Mouse (Mus musculus) liver, postnatal 0 days (tissue): ENCODE data around the gene Tmem190. TPM values are rescaled to one million over a fixed set of nuclear protein-coding genes. Genes with fewer than 3 reads are reported as not detected.
"Not testable (repeated sequence)": the region's sequence is repeated elsewhere in the genome, so short reads cannot be mapped to it uniquely, and the experiment has no call there.

Source experiments
- ATAC-seq: fragments of 200-750 bp; cut with Nextera tagmentation; 2 replicates; pipeline ENCODE4 v1.8.0; 2017; ENCODE audit warnings: mild to moderate bottlenecking, moderate library complexity
- DNase-seq: peaks from one replicate; pipeline ENCODE4 v3.0.0-alpha.2; 2016
- H3K27ac ChIP-seq: fragments of 300-500 bp; sonication (generic); 2 replicates; pipeline ENCODE4 v1.5.1; 2014; ENCODE audit warnings: antibody characterized with exemption, moderate library complexity, mild to moderate bottlenecking, low read depth
- H3K27me3 ChIP-seq: fragments of 300-500 bp; sonication (generic); 2 replicates; pipeline ENCODE4 v1.6.1; 2014; ENCODE audit warnings: low read length, control low read depth, mixed read lengths; ENCODE audit not compliant: insufficient read depth
- H3K36me3 ChIP-seq: fragments of 300-500 bp; sonication (generic); replicated peaks from 2 replicates; pipeline ENCODE4 v1.6.1; 2014; ENCODE audit warnings: mild to moderate bottlenecking, control low read depth, low read length, moderate library complexity, mixed read lengths; ENCODE audit not compliant: insufficient read depth
- H3K4me1 ChIP-seq: fragments of 300-500 bp; sonication (generic); 2 replicates; pipeline ENCODE4 v1.6.1; 2014; ENCODE audit warnings: antibody characterized with exemption, mild to moderate bottlenecking, control low read depth; ENCODE audit not compliant: insufficient read depth
- H3K4me2 ChIP-seq: fragments of 300-500 bp; sonication (generic); 2 replicates; pipeline ENCODE4 v1.6.1; 2014; ENCODE audit warnings: low read depth, mild to moderate bottlenecking, low read length, moderate library complexity, mixed read lengths
- H3K4me3 ChIP-seq: fragments of 300-500 bp; sonication (generic); 2 replicates; pipeline ENCODE4 v1.5.1; 2014; ENCODE audit warnings: low read depth, low read length
- H3K9ac ChIP-seq: fragments of 300-500 bp; sonication (generic); replicated peaks from 2 replicates; pipeline ENCODE4 v1.6.1; 2014; ENCODE audit warnings: mild to moderate bottlenecking, moderate library complexity
- H3K9me3 ChIP-seq: fragments of 300-500 bp; sonication (generic); 2 replicates; pipeline ENCODE4 v1.6.1; 2016; ENCODE audit warnings: mild to moderate bottlenecking, control low read depth, low read length, mixed read lengths
- CTCF ChIP-seq: sonication (generic); IDR thresholded peaks from 2 replicates; pipeline ENCODE4 v1.5.1; 2016; ENCODE audit warnings: antibody characterized with exemption, low read depth
- EP300 ChIP-seq: IDR thresholded peaks from 2 replicates; pipeline ENCODE4 v1.6.1; 2016; ENCODE audit warnings: antibody characterized with exemption, low read depth, mild to moderate bottlenecking
- WGBS: fragments of 180-500 bp; shearing (Covaris S2); extraction: QIAGEN DNeasy Blood & Tissue Kit; methylation state at CpG from one replicate; pipeline ENCODE4 v1.1.7; 2014; ENCODE audit not compliant: insufficient replicate concordance; 5-methylcytosine and 5-hydroxymethylcytosine counted together
- polyA plus RNA-seq: library from polyadenylated mRNA; unstranded; fragments of >200 nt; fragmentation: Nextera tagmentation; extraction: Ambion mirVana; gene quantifications from 2 replicates; pipeline ENCODE4 v1.2.1, GENCODE M21; 2015

Tmem190 gene
- polyA plus RNA-seq, 1 experiment from 2014 or later: 0.34 TPM

DNA sequence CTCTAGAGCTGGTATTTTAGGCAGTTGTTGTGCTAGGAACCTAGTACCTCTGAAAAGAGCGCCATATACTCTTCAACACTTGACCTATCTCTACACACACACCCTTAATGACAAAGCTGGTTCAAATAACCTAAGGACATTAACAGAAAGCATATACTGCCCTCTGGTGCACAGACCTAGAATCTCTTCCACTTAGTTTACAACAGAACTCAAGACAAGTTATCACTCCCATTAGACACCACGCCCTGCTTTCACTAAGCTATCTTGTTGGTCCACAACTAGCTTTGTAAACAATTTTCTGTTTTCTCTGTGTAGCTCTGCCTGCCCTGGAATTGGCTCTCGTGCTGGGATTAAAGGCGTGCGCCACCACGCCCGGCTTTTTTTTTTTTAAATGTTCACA lies 24.0 kb downstream of the Tmem190 start:
- WGBS: 68% methylated on average over 7 of the region's 7 CpGs
- Histone ChIP-seq H3K9ac (no peak overlapping the region), H3K36me3 (peaks cover 64% of the 10 kb centered on the region), H3K27me3 (no peaks in the 10 kb centered on the region), H3K27ac (peak overlapping the region; percentile 39; the same call in 1 of the 2 replicates), H3K4me2 (0 out of 2 replicates have a peak overlapping the region, but pooled peaks have one; percentile 9), H3K9me3 (no peaks in the 10 kb centered on the region), H3K4me3 (no peak overlapping the region), H3K4me1 (peaks cover 27% of the 10 kb centered on the region)
- TF ChIP-seq EP300 (peak; percentile 67; the same call in 1 of the 2 replicates), CTCF (peak; percentile 82)
- ATAC-seq: peak; percentile 83
- peak; percentile 44 for DNase-seq

DNA sequence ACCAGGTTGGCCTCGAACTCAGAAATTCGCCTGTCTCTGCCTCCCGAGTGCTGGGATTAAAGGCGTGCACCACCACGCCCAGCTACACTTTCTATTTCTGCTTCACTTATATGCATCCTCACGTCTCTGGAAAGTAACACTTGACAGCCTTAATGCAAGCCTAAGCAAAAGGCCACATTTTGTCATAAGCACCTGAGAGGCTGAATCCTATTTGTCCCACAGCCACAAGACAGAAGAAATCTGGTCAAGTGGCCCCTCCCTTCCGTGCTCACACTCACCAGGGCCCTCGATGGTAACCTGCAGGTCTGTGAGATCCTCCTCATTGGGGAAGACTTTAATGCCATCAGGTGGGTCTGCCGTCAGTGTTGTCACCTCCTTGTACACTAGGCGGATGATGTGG lies 28.4 kb downstream of the Tmem190 start:
- ATAC-seq: not testable (repeated sequence)
- H3K36me3 ChIP-seq: peaks cover 46% of the 10 kb centered on the region
- H3K4me1 ChIP-seq: peaks cover 33% of the 10 kb centered on the region

DNA sequence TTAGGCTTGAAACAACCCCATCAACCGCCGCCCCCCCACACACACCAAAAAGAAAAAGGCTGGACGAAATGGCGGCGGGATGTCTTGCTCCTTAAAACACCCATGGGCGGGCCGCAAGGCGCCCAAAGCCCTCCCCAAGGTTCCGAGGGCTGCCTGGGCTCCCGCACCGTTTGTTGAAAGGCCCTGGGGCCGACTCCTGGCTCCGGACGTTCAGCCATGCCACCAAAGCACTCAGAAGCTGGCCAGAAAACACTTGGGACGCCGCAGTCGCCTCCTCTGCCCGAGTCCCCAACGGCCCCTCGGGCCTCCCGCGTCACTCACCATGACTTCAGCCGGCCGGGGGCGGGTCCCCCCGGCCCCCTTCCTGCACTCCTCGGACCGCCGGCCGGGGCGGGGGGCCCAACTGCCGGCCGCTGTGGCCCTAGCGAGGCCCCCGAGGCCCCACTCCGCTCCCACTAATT lies 29.1 kb downstream of the Tmem190 start:
- ATAC-seq (peak; percentile 3), DNase-seq (peak; percentile 60)
- peak overlapping the region; percentile 97 for H3K4me3 ChIP-seq
- no peaks in the 10 kb centered on the region for H3K9me3 ChIP-seq
- H3K9ac ChIP-seq: peak overlapping the region; percentile 99
- H3K4me1 ChIP-seq: peaks cover 32% of the 10 kb centered on the region
- WGBS: 1% methylated on average over 24 of the region's 36 CpGs
- H3K36me3 ChIP-seq: peaks cover 39% of the 10 kb centered on the region
- H3K4me2 ChIP-seq: peak overlapping the region; percentile 70
- no peak for TF ChIP-seq EP300
- H3K27ac ChIP-seq: peak overlapping the region; percentile 98
- H3K27me3 ChIP-seq: no peaks in the 10 kb centered on the region

More for the DNA sequence above, 28.4 kb downstream of the Tmem190 start:
- Histone ChIP-seq H3K4me2 (peak overlapping the region; percentile 70), H3K9ac (peak overlapping the region; percentile 99), H3K4me3 (peak overlapping the region; percentile 97)
- not testable (repeated sequence) for H3K27me3 ChIP-seq, H3K27ac ChIP-seq, DNase-seq, H3K9me3 ChIP-seq
- WGBS: 21% methylated on average over 10 of the region's 10 CpGs

DNA sequence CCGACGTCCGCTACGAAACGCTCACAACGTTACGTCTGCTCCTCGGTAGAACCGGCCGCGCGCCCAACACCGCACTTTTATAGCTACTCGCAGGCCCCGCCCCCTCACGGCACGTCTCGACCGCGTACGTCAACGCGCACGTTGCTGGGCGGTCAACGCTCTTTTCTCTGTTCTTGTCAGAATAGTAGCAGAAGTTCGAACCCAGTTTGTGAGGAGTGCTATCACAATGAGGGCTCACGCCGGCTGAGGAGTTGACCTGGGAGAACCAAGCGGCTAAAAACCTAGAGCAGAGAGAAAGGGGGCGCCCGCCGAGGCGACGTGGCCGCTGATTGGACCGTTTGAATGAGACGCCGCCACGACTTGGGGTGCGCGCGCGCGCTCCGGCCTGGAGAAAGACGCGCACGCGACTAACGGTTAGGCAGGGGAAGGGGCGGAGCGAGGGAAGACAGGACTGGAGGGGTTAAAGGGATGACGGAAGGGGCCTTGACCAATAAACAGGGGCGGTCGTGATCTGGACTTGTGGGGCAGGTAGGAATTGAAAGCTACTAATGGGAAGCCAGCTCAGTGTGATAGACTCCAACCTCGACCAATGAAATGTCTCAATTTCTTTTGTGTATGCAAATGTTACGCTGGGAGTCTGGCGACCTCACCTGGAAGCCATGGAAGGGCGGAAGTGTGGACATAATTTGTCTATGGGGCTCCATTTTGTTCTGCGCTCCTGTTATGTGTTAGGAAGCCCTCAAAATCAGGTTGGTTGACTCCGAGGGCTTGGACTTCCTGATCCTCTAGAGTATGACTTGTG lies 29.8 kb downstream of the Tmem190 start, which contains the start of gene Ube2s:
TSS of gene Ube2s (minus strand) at position 288 of the 802 bp plus-strand sequence.
- H3K27ac ChIP-seq: peak within 1 kb of the TSS; percentile 98
- H3K4me2 ChIP-seq: peak within 1 kb of the TSS; percentile 70
- H3K9me3 ChIP-seq: no peaks in the 10 kb centered on the region
- peak within 1 kb of the TSS; percentile 99 for H3K9ac ChIP-seq
- peaks cover 32% of the 10 kb centered on the region for H3K36me3 ChIP-seq
- TF ChIP-seq EP300 (peak; percentile 60), CTCF (peak; percentile 57)
- H3K27me3 ChIP-seq: no peaks in the 10 kb centered on the region
- ATAC-seq: peak; percentile 97
- peak; percentile 99 for DNase-seq
- peaks cover 26% of the 10 kb centered on the region for H3K4me1 ChIP-seq
- 2% methylated on average over 59 of the region's 62 CpGs for WGBS
- peak within 1 kb of the TSS; percentile 97 for H3K4me3 ChIP-seq

DNA sequence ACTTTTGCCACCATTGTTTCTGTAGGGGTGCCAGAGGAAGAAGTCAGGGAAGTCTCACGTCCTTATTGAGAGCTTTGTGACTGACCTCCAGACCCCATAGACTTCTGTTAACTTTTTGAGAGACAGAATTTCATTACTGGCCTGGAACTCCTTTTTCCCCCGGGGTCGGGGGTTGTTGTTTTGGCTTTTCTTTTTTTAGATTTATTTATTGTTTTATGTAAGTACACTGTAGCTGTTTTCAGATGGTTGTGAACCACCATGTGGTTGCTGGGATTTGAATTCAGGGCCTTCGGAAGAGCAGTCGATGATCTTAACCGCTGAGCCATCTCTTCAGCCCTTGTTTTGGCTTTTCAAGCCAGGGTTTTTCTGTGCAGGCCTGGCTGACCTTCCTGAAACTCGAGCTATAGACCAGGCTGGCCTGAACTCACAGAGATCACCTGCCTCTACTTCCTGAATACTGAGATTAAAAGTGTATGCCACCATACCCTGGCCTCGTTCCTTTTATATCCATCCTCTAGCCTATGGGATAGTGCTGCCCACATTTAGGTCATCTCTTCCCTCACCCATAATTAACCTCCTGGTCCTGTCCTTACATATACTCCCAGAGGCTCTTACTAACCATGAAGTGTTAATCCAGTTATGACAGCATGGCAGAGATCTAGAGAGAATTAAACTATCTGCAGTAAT lies 30.5 kb downstream of the Tmem190 start:
- H3K36me3 ChIP-seq: peaks cover 28% of the 10 kb centered on the region
- peak overlapping the region; percentile 98 for H3K27ac ChIP-seq
- 15% methylated on average over 8 of the region's 8 CpGs for WGBS
- DNase-seq: no peak
- TF ChIP-seq EP300: no peak
- no peak for TF ChIP-seq CTCF
- H3K9me3 ChIP-seq: no peaks in the 10 kb centered on the region
- H3K4me1 ChIP-seq: peaks cover 24% of the 10 kb centered on the region
- H3K4me2 ChIP-seq: peak overlapping the region; percentile 70
- no peak for ATAC-seq
- H3K27me3 ChIP-seq: no peaks in the 10 kb centered on the region
- H3K4me3 ChIP-seq: peak overlapping the region; percentile 97
- peak overlapping the region; percentile 49 for H3K9ac ChIP-seq

DNA sequence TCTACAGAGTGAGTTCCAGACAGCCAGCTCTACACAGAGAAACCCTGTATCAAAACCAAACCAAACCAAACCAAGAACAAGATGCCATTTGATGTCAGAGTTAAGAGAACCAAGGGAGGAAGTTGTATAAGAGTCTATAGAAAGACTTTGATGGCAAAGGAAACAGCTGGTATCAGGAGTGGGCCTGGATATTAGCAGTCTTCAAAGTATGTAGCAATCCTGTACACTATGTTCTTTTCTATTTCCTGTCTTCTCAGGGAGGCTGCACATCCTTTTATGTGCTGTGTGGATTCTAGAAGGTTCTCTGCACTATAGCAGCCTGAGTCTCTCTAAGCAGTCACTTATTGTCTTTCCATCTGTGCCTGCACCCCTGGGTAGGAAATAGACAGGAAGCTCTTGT lies 33.8 kb downstream of the Tmem190 start:
- peak; percentile 60; the same call in 1 of the 2 replicates for TF ChIP-seq EP300
- TF ChIP-seq CTCF: no peak
- DNase-seq: no peak

DNA sequence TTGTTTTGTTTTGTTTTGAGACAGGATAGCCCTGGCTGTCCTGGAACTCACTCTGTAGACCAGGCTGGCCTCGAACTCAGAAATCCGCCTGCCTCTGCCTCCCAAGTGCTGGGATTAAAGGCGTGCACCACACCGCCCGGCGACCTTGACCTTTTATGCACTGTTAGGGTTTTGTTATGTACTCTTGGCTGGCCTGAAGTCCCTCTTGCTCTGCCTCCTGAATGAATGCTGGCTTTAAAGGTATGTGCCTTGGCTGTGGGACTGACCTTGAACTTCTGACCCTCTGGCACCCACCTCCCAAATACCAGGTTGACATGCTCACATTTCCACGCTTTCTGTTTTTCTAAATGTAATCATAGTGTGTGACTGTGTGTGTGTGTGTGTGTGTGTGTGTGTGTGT lies 38.2 kb downstream of the Tmem190 start:
- H3K4me3 ChIP-seq, H3K9me3 ChIP-seq, ATAC-seq, H3K27ac ChIP-seq, H3K4me2 ChIP-seq, H3K27me3 ChIP-seq, H3K36me3 ChIP-seq, H3K9ac ChIP-seq, DNase-seq, H3K4me1 ChIP-seq: not testable (repeated sequence)
- WGBS: 82% methylated on average over 7 of the region's 7 CpGs

More for the DNA sequence above, 33.8 kb downstream of the Tmem190 start:
- Histone ChIP-seq H3K9me3 (no peaks in the 10 kb centered on the region), H3K27me3 (no peaks in the 10 kb centered on the region), H3K27ac (no peak overlapping the region), H3K4me2 (no peak overlapping the region), H3K4me3 (no peak overlapping the region), H3K9ac (no peak overlapping the region), H3K4me1 (peaks cover 6% of the 10 kb centered on the region; the same call in 1 of the 2 replicates), H3K36me3 (no peaks in the 10 kb centered on the region)
- ATAC-seq: no peak
